Mouse (Mus musculus) heart, postnatal 0 days (tissue): Measurements from ENCODE around the gene Acad12.

Source experiments
- CTCF ChIP-seq: IDR thresholded peaks from 2 replicates; pipeline ENCODE4 v1.5.1; 2016; ENCODE audit warnings: antibody characterized with exemption, control low read depth, low read depth
- EP300 ChIP-seq: IDR thresholded peaks from 2 replicates; pipeline ENCODE4 v1.6.1; 2016; ENCODE audit warnings: antibody characterized with exemption, low read depth

DNA sequence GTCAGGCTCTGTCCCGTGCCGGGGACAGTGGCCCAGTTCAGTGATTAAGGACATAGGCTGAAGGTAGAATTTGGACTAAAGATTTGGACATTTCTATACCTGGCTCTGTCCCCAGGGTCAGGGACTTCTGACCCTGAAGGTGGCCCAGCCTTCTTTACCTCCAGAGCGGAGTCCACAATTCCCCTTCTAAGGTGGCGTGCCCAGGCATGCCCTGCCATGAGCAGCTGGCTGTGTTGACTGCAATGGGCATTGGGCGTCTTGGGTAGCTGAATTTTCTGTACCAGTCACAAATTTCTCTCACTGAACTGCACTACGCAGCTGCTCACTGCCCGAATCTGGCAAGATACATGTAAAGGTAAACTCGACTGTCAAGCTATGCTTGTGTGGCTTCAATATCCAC lies 36.8 kb downstream of the Acad12 start:
- no peak for TF ChIP-seq CTCF
- no peak for TF ChIP-seq EP300
